Mouse (Mus musculus) lung, postnatal 25 days (tissue): Measurements from ENCODE around the gene Sh3gl3.

Source experiments
- DNase-seq: peaks from one replicate; pipeline ENCODE4 v3.0.0; 2022; ENCODE audit warnings: low spot score

The Sh3gl3 gene

DNA sequence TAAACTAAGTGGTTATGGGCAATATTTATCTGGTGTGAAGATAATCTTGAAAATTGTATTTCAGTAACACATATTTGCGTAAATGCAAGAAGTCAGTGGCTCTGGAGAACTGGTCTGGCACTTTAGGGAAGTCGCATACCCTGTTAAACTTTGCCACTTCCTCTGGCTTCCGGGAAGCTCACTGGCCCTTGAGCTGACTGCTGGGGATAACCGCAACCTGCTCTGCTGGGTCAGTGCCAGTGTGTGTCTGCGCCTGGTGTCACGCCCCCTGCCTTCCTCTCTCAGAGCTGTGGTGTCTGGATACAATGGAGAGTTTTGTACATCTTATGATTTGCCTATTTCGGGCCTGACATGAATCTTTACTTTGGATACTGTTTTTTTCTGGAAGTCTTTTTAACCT, 119.8 kb downstream of the Sh3gl3 start:
- no peak for DNase-seq

DNA sequence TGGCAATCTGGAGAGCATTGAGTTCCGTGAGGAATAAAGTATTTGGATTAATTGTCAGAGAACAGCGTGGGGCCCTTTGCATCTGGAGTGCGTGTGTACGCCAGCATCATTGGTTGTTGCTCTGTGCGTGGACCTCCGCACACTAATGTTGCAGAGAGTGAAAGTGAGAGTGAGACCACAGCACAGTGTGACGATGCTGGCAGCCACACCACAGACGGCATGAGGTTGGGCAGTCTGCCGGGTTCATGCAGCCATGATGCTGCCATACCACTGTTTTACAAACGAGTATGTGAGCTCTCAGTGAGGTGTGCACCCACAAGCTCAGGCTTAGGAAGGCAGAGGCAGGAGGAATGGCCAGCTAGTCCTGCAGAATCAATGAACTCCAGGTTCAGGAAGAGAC, 120.4 kb downstream of the Sh3gl3 start:
- DNase-seq, result no peak

- DNase-seq, result no peak
These were observed 121.0 kb downstream of the Sh3gl3 start for GRCm38 (mm10) chr7:82294611-82295010.

DNA sequence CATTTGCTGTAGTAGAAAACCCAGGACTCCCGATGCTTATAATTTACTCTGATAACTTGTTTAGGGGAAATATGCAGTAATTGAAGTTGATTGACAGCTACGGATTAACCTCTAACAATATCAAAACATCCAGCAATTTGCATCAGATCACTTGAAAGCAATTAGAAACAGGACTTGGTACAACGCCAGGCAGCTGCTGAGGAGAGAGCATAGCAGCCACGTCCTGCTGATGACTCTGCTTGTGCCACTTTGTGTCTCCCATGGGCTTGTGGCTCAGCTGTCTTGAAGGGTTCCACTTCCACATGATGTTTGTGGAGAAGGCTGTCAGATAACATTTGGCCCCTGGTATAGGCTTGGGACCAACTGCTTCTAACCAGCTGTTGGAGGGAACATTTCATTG, 134.8 kb downstream of the Sh3gl3 start:
- no peak for DNase-seq

DNA sequence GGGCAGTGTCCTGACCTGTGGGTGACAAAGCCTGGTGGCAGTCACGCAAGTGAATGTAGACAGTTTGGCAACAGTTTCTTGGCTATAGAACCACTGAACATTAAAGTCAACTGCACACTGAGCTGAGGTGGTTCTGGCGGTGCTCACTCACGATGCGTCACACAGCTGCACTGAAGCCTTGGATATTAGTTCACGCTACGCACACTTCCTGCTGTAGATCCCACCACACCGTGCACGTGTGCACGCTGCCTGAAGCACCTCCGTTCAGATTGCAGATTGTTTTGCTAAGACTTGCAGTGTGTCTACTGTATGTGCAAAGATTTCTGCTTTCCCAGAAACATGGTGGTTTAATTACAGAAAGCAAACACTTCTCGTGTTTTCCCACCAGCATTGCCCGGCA, 144.9 kb downstream of the Sh3gl3 start:
- DNase-seq, result no peak

GRCm38 (mm10) chr7:82326616-82327015, 153.0 kb downstream of the Sh3gl3 start:
- no peak for DNase-seq

- DNase-seq, result no peak
These were observed 153.6 kb downstream of the Sh3gl3 start for GRCm38 (mm10) chr7:82327201-82327600.

DNA sequence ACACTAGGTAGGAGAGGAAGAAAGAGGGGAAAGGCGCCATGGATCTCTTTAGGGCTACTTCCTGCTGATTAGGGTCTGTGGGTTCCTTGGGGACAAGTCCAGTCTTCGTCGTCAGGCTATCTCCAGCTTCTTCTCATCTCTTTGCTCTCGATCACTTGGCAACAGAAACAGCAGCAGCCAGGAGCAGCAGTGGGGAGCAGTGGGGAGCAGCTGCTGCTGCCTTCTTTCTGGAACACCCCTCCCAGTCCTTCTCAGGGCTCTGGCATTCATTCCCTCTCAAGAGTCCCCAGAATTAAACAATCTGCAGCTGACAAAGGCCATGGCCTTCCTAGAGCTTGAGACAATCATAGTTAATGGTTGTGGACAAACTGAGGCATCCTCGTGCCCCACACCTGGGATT, 154.2 kb downstream of the Sh3gl3 start:
- DNase-seq, result no peak

- no peak for DNase-seq
These were observed 156.2 kb downstream of the Sh3gl3 start for GRCm38 (mm10) chr7:82329831-82330230.

- DNase-seq, result no peak
These were observed 157.2 kb downstream of the Sh3gl3 start for GRCm38 (mm10) chr7:82330860-82331259.

DNA sequence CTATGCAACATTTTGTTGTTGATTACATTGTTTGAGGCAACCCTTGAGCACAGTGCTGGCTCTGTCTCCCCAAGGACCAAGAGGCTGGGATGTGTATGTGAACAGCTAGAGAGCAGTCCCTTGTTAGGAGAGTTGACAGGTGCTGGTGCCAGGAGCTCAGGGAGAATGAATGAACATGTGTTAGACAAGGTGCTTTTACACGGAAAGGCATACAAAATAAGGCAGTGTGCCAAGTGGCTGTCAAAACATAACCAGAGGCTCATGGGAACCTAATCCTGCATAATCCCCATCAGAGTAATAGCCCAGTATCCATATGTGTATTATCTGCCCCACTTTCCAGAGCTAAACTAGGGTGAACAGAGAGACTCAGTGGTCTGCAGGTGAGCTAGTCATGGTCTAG, 160.4 kb downstream of the Sh3gl3 start:
- no peak for DNase-seq

DNA sequence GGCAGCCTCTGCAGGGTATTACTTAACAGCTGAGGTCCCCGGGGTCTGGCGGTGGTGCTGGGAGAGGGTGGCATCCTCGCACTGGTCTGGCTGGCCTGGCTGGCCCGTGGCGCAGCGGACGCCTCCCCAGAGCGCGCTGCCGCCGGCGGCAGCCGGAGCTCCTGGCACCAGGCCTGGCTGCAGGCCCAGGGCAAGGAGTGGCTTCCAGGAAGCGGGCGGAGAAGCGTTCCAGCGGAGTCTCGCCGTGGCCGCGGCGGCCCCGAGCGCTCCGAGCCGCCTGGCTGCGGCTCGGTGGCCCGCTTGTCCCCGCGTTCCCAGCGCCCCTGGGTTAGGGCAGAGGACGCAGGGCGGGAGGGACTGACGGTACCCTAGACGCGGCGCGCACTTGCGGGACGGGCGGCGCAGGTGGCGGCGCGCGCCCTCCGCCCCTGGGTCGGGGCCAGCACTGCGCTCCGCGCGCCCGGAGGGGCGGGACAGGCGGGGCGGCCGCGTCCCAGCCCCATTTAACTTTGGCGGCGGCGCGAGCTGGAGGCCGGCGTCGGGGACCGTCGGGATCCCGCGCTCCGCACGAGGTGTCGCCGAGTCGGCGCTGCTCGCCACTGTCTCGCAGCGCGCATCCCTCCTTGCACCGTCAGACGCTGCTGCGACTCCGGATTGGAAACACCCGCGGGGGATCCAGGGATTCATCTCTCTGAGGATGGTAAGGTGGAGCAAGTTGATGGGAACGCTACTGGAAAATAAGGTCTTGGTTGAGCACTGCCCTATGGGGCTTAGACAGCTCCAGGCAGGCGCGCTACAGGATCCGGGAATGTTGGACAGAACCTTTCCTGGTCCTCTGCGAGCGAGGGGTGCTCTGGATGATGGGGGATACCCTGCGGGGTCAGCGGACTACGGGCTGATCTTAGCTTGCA, 161.8 kb downstream of the Sh3gl3 start, which contains the start of gene Adamtsl3:
Gene Adamtsl3, plus strand, starts transcription at position 484 of the 911 bp plus-strand sequence.
- peak; percentile 44 for DNase-seq

- DNase-seq, result no peak
These were observed 162.5 kb downstream of the Sh3gl3 start for GRCm38 (mm10) chr7:82336132-82336531.

GRCm38 (mm10) chr7:82338121-82338520, 164.5 kb downstream of the Sh3gl3 start:
- no peak for DNase-seq

DNA sequence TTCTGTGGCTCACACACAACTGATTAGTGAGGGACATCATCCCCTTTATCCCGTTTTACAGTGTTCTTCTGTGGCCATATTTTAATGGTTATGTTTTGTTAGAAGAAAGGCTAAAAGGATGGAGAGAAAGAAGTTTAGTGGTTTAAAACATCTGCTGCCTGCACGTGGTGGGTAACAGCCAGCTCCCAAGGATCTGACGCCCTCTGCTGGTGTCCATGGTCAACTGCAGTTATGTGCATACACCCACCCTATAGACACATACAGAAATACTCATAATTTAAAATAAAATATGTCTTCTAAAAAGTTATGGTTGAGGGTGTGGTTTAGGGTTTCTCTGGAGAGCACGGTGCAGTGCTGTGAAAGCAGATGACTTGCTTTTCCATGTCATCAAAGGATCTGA, 164.9 kb downstream of the Sh3gl3 start:
- DNase-seq, result no peak

DNA sequence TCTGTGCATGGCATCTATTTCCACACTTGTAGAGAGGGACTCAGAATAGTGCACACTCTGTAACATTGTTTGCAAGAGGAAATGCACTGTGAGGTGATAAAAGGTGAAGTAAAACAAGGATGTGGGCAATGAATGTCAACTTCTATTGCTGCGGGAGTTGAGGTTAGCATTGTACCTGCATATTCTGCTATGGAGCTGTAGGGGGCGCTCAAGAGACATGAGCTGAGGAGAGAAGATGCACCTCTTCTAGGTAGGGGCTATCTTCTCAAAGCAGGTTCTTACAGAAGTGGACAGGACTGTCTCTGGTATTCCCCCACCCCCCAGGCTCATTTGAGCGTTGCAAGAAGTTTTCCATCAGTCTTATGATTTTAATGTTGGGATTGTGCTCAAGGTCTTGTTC, 165.6 kb downstream of the Sh3gl3 start:
- no peak for DNase-seq

- no peak for DNase-seq
These were observed 167.8 kb downstream of the Sh3gl3 start for GRCm38 (mm10) chr7:82341476-82341875.

- no peak for DNase-seq
These were observed 173.1 kb downstream of the Sh3gl3 start for GRCm38 (mm10) chr7:82346706-82347105.

- no peak for DNase-seq
These were observed 176.2 kb downstream of the Sh3gl3 start for GRCm38 (mm10) chr7:82349796-82350195.

DNA sequence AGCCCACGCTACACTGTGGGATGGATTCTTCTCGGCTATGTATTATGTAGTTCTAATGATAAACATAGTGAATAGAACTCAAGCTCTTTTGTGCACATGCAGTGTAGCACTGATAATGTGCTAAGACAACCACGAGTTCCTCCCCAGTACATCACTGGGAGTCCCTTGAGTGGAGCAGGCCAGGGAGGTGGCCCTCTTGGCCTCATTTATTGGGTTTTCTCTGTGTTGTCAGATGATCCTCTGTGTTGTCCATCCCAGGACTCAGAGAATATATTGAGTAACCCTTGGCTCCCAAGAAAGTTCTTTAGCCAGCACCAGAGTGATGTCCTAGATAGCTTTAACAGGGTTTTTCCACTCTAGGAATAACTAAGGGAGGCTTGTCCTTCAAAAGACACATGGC, 176.8 kb downstream of the Sh3gl3 start:
- DNase-seq, result no peak
